Mouse (Mus musculus): ENCODE results near the gene Fxr2.

Gene Fxr2

GRCm38 (mm10) chr11:69656065-69656455, 23.3 kb downstream of the Fxr2 start:
- in situ Hi-C loops (cut with MboI, MseI) = no loop called here

- in situ Hi-C loops (cut with MboI, MseI) = no loop called here
Measured at GRCm38 (mm10) chr11:69656617-69657461, 24.0 kb downstream of the Fxr2 start.

GRCm38 (mm10) chr11:69657462-69657881, 24.7 kb downstream of the Fxr2 start:
- in situ Hi-C loops (cut with MboI, MseI) = no loop called here

GRCm38 (mm10) chr11:69661221-69661881, 28.6 kb downstream of the Fxr2 start:
- in situ Hi-C loops (cut with MboI, MseI) = no loop called here

- in situ Hi-C loops (cut with MboI, MseI) = no loop called here
Measured at GRCm38 (mm10) chr11:69662213-69662966, 29.6 kb downstream of the Fxr2 start, which contains the start of gene Mpdu1. Gene Mpdu1, minus strand, starts transcription at chr11:69662642.

GRCm38 (mm10) chr11:69662967-69663671, 30.3 kb downstream of the Fxr2 start:
- in situ Hi-C loops (cut with MboI, MseI) = no loop called here

- in situ Hi-C loops (cut with MboI, MseI) = no loop called here
Measured at GRCm38 (mm10) chr11:69663795-69664194, 31.0 kb downstream of the Fxr2 start.

GRCm38 (mm10) chr11:69664841-69665240, 32.1 kb downstream of the Fxr2 start:
- in situ Hi-C loops (cut with MboI, MseI) = no loop called here

- in situ Hi-C loops (cut with MboI, MseI) = no loop called here
Measured at GRCm38 (mm10) chr11:69665457-69665960, 32.7 kb downstream of the Fxr2 start.

GRCm38 (mm10) chr11:69665961-69666664, 33.3 kb downstream of the Fxr2 start, which contains the start of gene Cd68:
Gene Cd68, minus strand, starts transcription at chr11:69666153.
- in situ Hi-C loops (cut with MboI, MseI) = no loop called here

GRCm38 (mm10) chr11:69666665-69667005, 33.8 kb downstream of the Fxr2 start:
- in situ Hi-C loops (cut with MboI, MseI) = no loop called here

- in situ Hi-C loops (cut with MboI, MseI) = loop anchor here in 1 of 2 experiments (5.0 kb wide), 1 partner anchor 569 kb away; no protein-coding TSS in a partner anchor
Measured at GRCm38 (mm10) chr11:69670786-69671725, 38.3 kb downstream of the Fxr2 start.

GRCm38 (mm10) chr11:69671726-69672124, 38.9 kb downstream of the Fxr2 start:
- in situ Hi-C loops (cut with MboI, MseI) = loop anchor here in 1 of 2 experiments (5.0 kb wide), 1 partner anchor 569 kb away; no protein-coding TSS in a partner anchor

- in situ Hi-C loops (cut with MboI, MseI) = loop anchor here in 1 of 2 experiments (5.0 kb wide), 1 partner anchor 570 kb away; no protein-coding TSS in a partner anchor
Measured at GRCm38 (mm10) chr11:69672211-69672706, 39.5 kb downstream of the Fxr2 start, which contains the start of gene Eif4a1. Gene Eif4a1, minus strand, starts transcription at chr11:69672423.

GRCm38 (mm10) chr11:69679144-69679543, 46.4 kb downstream of the Fxr2 start:
- in situ Hi-C loops (cut with MboI, MseI) = no loop called here

GRCm38 (mm10) chr11:69680136-69680855, 47.5 kb downstream of the Fxr2 start:
- in situ Hi-C loops (cut with MboI, MseI) = no loop called here

GRCm38 (mm10) chr11:69681314-69682208, 48.8 kb downstream of the Fxr2 start, which contains the start of gene Senp3:
Gene Senp3, minus strand, starts transcription at chr11:69682084.
- in situ Hi-C loops (cut with MboI, MseI) = no loop called here
